Comparison of ENCODE assay signal across 8 mouse cellular contexts in the genomic region with DNA sequence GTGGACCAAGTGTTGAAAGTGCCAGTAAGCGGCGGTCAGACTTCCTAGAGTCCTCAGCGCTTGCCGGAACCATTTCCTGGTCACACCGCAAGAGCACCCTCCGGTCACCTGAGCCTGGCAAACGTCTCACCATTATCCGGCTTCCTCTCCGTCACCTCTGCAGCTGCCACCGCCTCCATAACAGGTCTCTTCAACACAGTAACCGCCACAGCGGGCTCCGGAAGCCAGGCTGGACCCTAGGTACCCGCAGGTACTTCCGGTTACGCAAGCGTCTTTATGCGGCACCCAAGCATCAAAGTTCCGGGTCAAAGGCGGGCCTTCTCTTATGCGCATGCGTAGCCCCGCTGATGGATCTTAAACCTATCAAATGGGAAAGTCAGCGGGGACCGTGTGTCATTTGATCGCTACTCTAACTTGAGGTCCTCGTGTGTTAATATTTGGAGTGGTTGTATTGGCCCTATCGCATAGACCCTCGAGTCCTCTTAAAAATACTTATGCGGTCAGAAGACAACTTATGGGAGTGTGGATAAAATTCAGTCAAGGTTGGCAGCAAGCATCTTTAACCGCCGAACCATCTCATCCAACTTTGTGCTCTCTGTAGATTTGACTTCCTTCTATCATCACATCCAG. TPM values are rescaled to one million over a fixed set of nuclear protein-coding genes. Genes with fewer than 3 reads are reported as not detected.
DNase-seq lines count a peak whose midpoint lies in the region; ATAC-seq and TF ChIP-seq lines count a peak whose summit lies in the region.

A gene (minus strand): TSS at position 301 of the 630 bp plus-strand sequence.

- H3K4me2 ChIP-seq in CH12.LX (ENCODE audit: insufficient read depth, low read depth, poor library complexity, severe bottlenecking): peak within 1 kb of the TSS; percentile 86
- peak within 1 kb of the TSS; percentile 84 for H3K4me2 ChIP-seq in forebrain, embryonic 11.5 days (ENCODE audit: low read depth, low read length, severe bottlenecking)
- H3K4me2 ChIP-seq in heart, embryonic 16.5 days (ENCODE audit: low read depth, low read length): peak within 1 kb of the TSS; percentile 76
- peak within 1 kb of the TSS; percentile 80 for H3K4me2 ChIP-seq in liver, embryonic 15.5 days
- H3K4me2 ChIP-seq in neural tube, embryonic 12.5 days (replicated peaks): peak within 1 kb of the TSS; percentile 95

- H3K36me3 ChIP-seq in CH12.LX (replicated peaks in 1 of 2; ENCODE audit: control insufficient read depth in 1 of 2, insufficient read depth in 1 of 2, low read length in 1 of 2): peaks cover 54 to 72% of the 10 kb centered on the region in 2 experiments
- H3K36me3 ChIP-seq in forebrain, embryonic 11.5 days (ENCODE audit: control insufficient read depth, insufficient read depth, low read length): peaks cover 26% of the 10 kb centered on the region
- H3K36me3 ChIP-seq in heart, embryonic 16.5 days (ENCODE audit: control insufficient read depth, insufficient read depth): peaks cover 43% of the 10 kb centered on the region
- peaks cover 75% of the 10 kb centered on the region for H3K36me3 ChIP-seq in liver, embryonic 15.5 days (replicated peaks)
- H3K36me3 ChIP-seq in neural tube, embryonic 12.5 days: peaks cover 58% of the 10 kb centered on the region

- TF ChIP-seq POLR2A in CH12.LX (IDR thresholded peaks at IDR 0.05; ENCODE audit: low read depth, low read length): peak; percentile 80

- H3K27ac ChIP-seq in CH12.LX (ENCODE audit: insufficient read depth, low read depth): peak within 1 kb of the TSS; percentile 61
- peak within 1 kb of the TSS; percentile 3; the same call in 1 of the 2 replicates for H3K27ac ChIP-seq in forebrain, embryonic 11.5 days (ENCODE audit: low read depth, low read length)
- peak within 1 kb of the TSS; percentile 79 for H3K27ac ChIP-seq in heart, embryonic 16.5 days (ENCODE audit: low read length)
- peak within 1 kb of the TSS; percentile 84 for H3K27ac ChIP-seq in liver, embryonic 15.5 days (replicated peaks)
- peak within 1 kb of the TSS; percentile 51; the same call in 1 of the 2 replicates for H3K27ac ChIP-seq in neural tube, embryonic 12.5 days

- TF ChIP-seq EP300 in CH12.LX (IDR thresholded peaks at IDR 0.05; ENCODE audit: low read length): no peak

- no peak for TF ChIP-seq CTCF in CH12.LX (conservative IDR thresholded peaks at IDR 0.05 in 1 of 2, IDR thresholded peaks at IDR 0.05 in 1 of 2; ENCODE audit: low read depth in 2 of 2, low read length in 2 of 2)

- H3K4me1 ChIP-seq in CH12.LX (ENCODE audit: control insufficient read depth in 1 of 2, insufficient read depth in 2 of 2): peaks cover 3 to 27% of the 10 kb centered on the region in 2 experiments; a peak in 3 of 4 replicates
- peaks cover 2% of the 10 kb centered on the region; the same call in 1 of the 2 replicates for H3K4me1 ChIP-seq in forebrain, embryonic 11.5 days (replicated peaks; ENCODE audit: control insufficient read depth, insufficient read depth, low read length)
- H3K4me1 ChIP-seq in heart, embryonic 16.5 days (ENCODE audit: control insufficient read depth, insufficient read depth, low read length): peaks cover 16% of the 10 kb centered on the region
- H3K4me1 ChIP-seq in liver, embryonic 15.5 days (replicated peaks): peaks cover 53% of the 10 kb centered on the region
- peaks cover 15% of the 10 kb centered on the region for H3K4me1 ChIP-seq in neural tube, embryonic 12.5 days

- peak within 1 kb of the TSS; percentile 66 to 99 (median 72) for H3K4me3 ChIP-seq in CH12.LX (replicated peaks in 1 of 3; ENCODE audit: low read depth in 2 of 3, low read length in 2 of 3, poor library complexity in 1 of 3)
- peak within 1 kb of the TSS; percentile 63 for H3K4me3 ChIP-seq in forebrain, embryonic 11.5 days (ENCODE audit: low read depth, low read length)
- peak within 1 kb of the TSS; percentile 66 for H3K4me3 ChIP-seq in heart, embryonic 16.5 days (ENCODE audit: low read length)
- H3K4me3 ChIP-seq in liver, embryonic 15.5 days (replicated peaks): peak within 1 kb of the TSS; percentile 76
- peak within 1 kb of the TSS; percentile 68 for H3K4me3 ChIP-seq in neural tube, embryonic 12.5 days

- in situ Hi-C loops in CH12.LX (cut with MboI; ENCODE audit: low pct_ligation_motif_present, low pct_unique_long_range_greater_than_20kb, low sequenced_read_pairs): loop anchor here (5.0 kb wide), 1 partner anchor 33 kb away; a partner anchor contains a TSS

- H3K79me2 ChIP-seq in CH12.LX (replicated peaks; ENCODE audit: control insufficient read depth, extremely low read depth, insufficient read depth, poor library complexity, severe bottlenecking): peaks cover 15% of the 10 kb centered on the region

- DNase-seq in CH12.LX (ENCODE audit: extremely low read depth): peak; percentile 98
- DNase-seq in c-Kit-positive CD71-positive TER-119-negative erythroid progenitor cells, embryonic 14.5 days (ENCODE audit: low read depth): peak; percentile 96
- DNase-seq in forebrain, embryonic 11.5 days (ENCODE audit: low spot score): peak; percentile 91
- peak; percentile 95 to 97 for DNase-seq in kidney, postnatal 36 days
- peak; percentile 97 for DNase-seq in telencephalon, adult 2 months (ENCODE audit: low read depth, low spot score)

- H3K9ac ChIP-seq in CH12.LX (ENCODE audit: insufficient read depth, low read depth): peak within 1 kb of the TSS; percentile 88
- H3K9ac ChIP-seq in forebrain, embryonic 11.5 days (ENCODE audit: low read length): peak within 1 kb of the TSS; percentile 71
- peak within 1 kb of the TSS; percentile 75 for H3K9ac ChIP-seq in heart, embryonic 16.5 days (ENCODE audit: low read length)
- H3K9ac ChIP-seq in liver, embryonic 15.5 days: peak within 1 kb of the TSS; percentile 77
- H3K9ac ChIP-seq in neural tube, embryonic 12.5 days: peak within 1 kb of the TSS; percentile 66

- 5% methylated on average over 32 of the region's 32 CpGs for WGBS in forebrain, embryonic 11.5 days
- 2% methylated on average over 32 of the region's 32 CpGs for WGBS in heart, embryonic 16.5 days
- WGBS in liver, embryonic 15.5 days (ENCODE audit: insufficient replicate concordance): 2% methylated on average over 32 of the region's 32 CpGs
- 5% methylated on average over 32 of the region's 32 CpGs for WGBS in neural tube, embryonic 12.5 days

- ATAC-seq in forebrain, embryonic 11.5 days (replicated peaks; ENCODE audit: low FRiP score): peak; percentile 83
- ATAC-seq in heart, embryonic 16.5 days (replicated peaks; ENCODE audit: extremely low read depth, insufficient read depth, low FRiP score): peak; percentile 81
- peak; percentile 78 for ATAC-seq in liver, embryonic 15.5 days (ENCODE audit: insufficient read depth)
- ATAC-seq in neural tube, embryonic 12.5 days (ENCODE audit: low FRiP score, low read depth): peak; percentile 83

- dilution Hi-C loops in CH12.LX (cut with MboI; ENCODE audit: extremely low pct_ligation_motif_present, extremely low pct_unique_long_range_greater_than_20kb, low sequenced_read_pairs): no loop called here

- TF ChIP-seq RAD21 in CH12.LX (IDR thresholded peaks at IDR 0.05; ENCODE audit: low read depth, low read length): no peak

- no peaks in the 10 kb centered on the region for H3K9me3 ChIP-seq in CH12.LX (replicated peaks; ENCODE audit: low read length)
- no peaks in the 10 kb centered on the region for H3K9me3 ChIP-seq in forebrain, embryonic 11.5 days (ENCODE audit: control insufficient read depth, low read length)
- no peaks in the 10 kb centered on the region for H3K9me3 ChIP-seq in heart, embryonic 16.5 days (replicated peaks; ENCODE audit: control insufficient read depth, low read length)
- no peaks in the 10 kb centered on the region for H3K9me3 ChIP-seq in liver, embryonic 15.5 days (replicated peaks)
- no peaks in the 10 kb centered on the region for H3K9me3 ChIP-seq in neural tube, embryonic 12.5 days

- H3K27me3 ChIP-seq in CH12.LX (replicated peaks): no peaks in the 10 kb centered on the region
- no peaks in the 10 kb centered on the region for H3K27me3 ChIP-seq in forebrain, embryonic 11.5 days (ENCODE audit: control insufficient read depth, insufficient read depth, low read length)
- no peaks in the 10 kb centered on the region for H3K27me3 ChIP-seq in heart, embryonic 16.5 days (ENCODE audit: control insufficient read depth, insufficient read depth, low read length)
- no peaks in the 10 kb centered on the region for H3K27me3 ChIP-seq in liver, embryonic 15.5 days
- H3K27me3 ChIP-seq in neural tube, embryonic 12.5 days (replicated peaks): no peaks in the 10 kb centered on the region

TF ChIP-seq in CH12.LX, 34 proteins besides CTCF, POLR2A, EP300 and RAD21 (continues in another document):
- peak; percentile 62 for TF ChIP-seq MAX (IDR thresholded peaks at IDR 0.05; ENCODE audit: low read length)
- TF ChIP-seq GABPA (IDR thresholded peaks at IDR 0.05; ENCODE audit: insufficient replicate concordance, low read depth, low read length): no peak
- TF ChIP-seq BHLHE40 (IDR thresholded peaks at IDR 0.05; ENCODE audit: low read depth, low read length): peak; percentile 70
- peak; percentile 95 for TF ChIP-seq ELF1 (IDR thresholded peaks at IDR 0.05; ENCODE audit: low read depth, low read length)
- no peak; the same call in 1 of the 2 replicates for TF ChIP-seq USF1 (IDR thresholded peaks at IDR 0.05; ENCODE audit: low read depth, low read length)
- peak; percentile 88 for TF ChIP-seq NELFE (IDR thresholded peaks at IDR 0.05; ENCODE audit: low read depth, low read length)
- peak; percentile 99 for TF ChIP-seq POLR2AphosphoS2 (IDR thresholded peaks at IDR 0.05; ENCODE audit: low read depth, low read length)
- TF ChIP-seq UBTF (IDR thresholded peaks at IDR 0.05; ENCODE audit: low read depth, low read length): no peak
- TF ChIP-seq ZNF384 (IDR thresholded peaks at IDR 0.05; ENCODE audit: low read depth, low read length): no peak
- TF ChIP-seq IRF4 (IDR thresholded peaks at IDR 0.05; ENCODE audit: low read depth, low read length): 0 out of 2 replicates have a peak, but pooled peaks have one; percentile 10
- TF ChIP-seq KAT2A (IDR thresholded peaks at IDR 0.05; ENCODE audit: insufficient replicate concordance, low read length): peak; percentile 76; the same call in 1 of the 2 replicates
- TF ChIP-seq NRF1 (IDR thresholded peaks at IDR 0.05; ENCODE audit: low read depth, low read length): peak; percentile 94
- TF ChIP-seq ZKSCAN1 (IDR thresholded peaks at IDR 0.05; ENCODE audit: borderline replicate concordance, low read depth, low read length): no peak
- no peak for TF ChIP-seq ZC3H11A (IDR thresholded peaks at IDR 0.05; ENCODE audit: low read depth, low read length)

RNA-seq across cellular contexts. Expression of the gene that starts here (rescaled TPM):
- total RNA-seq in CH12.LX (2012; rRNA removed): 14.1 and 14.4 TPM in 2 replicates
- 4.5 and 5.7 TPM in 2 replicates for total RNA-seq in CH12.LX (2014; rRNA removed)
- 38.8 and 44.8 TPM in 2 replicates for polyA plus RNA-seq in CH12.LX (2012; ENCODE audit: insufficient read length, low read depth)
- polyA plus RNA-seq in forebrain, embryonic 11.5 days (2014; fragmentation: Nextera tagmentation; extraction: Ambion mirVana): 37.8 and 41.2 TPM in 2 replicates
- 19.9 and 23.0 TPM in 2 replicates for polyA plus RNA-seq in heart, embryonic 16.5 days (2015; fragmentation: Nextera tagmentation; extraction: Ambion mirVana)
- polyA plus RNA-seq in liver, embryonic 15.5 days (2015; fragmentation: Nextera tagmentation; extraction: Ambion mirVana): 9.7 and 10.6 TPM in 2 replicates
- 31.3 and 34.0 TPM in 2 replicates for polyA plus RNA-seq in neural tube, embryonic 12.5 days (2016; fragmentation: Nextera tagmentation; extraction: Ambion mirVana)

Comparison
In these comparisons a context has a peak if more than half of its experiments do, and no peak if none do; other contexts are left out.
1. Peak in every context shown above with its lines: DNase-seq, ATAC-seq, H3K4me3 ChIP-seq and H3K27ac ChIP-seq.
2. H3K27ac ChIP-seq: peak in every context shown above with its lines; median percentile 84 in liver, embryonic 15.5 days; 79 in heart, embryonic 16.5 days; 61 in CH12.LX; 51 in neural tube, embryonic 12.5 days; 3 in forebrain, embryonic 11.5 days.